Mouse (Mus musculus): Measurements from ENCODE around the gene Fcgrt.

DNA sequence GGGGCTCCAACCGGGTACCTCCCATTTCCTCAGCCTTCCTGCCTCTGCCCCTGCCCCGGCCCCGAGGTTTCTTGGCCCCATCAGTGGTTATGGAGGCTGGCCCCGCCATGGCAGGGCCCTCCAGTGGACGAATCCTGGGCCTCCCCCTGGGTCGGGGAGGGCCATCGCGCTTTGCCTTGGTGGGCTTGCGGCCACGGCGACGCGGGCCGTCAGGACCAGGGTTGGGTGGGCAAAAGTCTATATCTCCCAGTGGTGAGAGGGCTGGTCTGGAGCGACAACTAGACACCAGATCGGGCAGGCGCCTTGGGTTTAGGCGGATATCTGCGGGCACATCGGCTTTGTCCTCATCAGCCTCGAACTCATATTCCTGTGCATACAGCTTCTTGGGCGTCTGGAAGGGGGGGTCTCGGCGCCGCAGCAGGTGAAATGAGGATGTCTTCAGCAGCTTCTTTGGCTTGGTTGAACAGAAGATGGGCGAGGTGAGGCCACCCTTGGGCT is 56.7 kb downstream of the Fcgrt start:
- no peak for TF ChIP-seq CTCF (conservative IDR thresholded peaks at IDR 0.05; ENCODE audit: insufficient read depth, insufficient read length, low read depth, low read length)
- TF ChIP-seq POLR2A (IDR thresholded peaks at IDR 0.05; ENCODE audit: low read depth, low read length) = no peak

All from kidney, adult 2 months (tissue).